Mouse (Mus musculus): Measurements from ENCODE around the gene Rmi1.
A peak's percentile ranks its signal among the peaks of the same experiment; 100 is the strongest.

DNA sequence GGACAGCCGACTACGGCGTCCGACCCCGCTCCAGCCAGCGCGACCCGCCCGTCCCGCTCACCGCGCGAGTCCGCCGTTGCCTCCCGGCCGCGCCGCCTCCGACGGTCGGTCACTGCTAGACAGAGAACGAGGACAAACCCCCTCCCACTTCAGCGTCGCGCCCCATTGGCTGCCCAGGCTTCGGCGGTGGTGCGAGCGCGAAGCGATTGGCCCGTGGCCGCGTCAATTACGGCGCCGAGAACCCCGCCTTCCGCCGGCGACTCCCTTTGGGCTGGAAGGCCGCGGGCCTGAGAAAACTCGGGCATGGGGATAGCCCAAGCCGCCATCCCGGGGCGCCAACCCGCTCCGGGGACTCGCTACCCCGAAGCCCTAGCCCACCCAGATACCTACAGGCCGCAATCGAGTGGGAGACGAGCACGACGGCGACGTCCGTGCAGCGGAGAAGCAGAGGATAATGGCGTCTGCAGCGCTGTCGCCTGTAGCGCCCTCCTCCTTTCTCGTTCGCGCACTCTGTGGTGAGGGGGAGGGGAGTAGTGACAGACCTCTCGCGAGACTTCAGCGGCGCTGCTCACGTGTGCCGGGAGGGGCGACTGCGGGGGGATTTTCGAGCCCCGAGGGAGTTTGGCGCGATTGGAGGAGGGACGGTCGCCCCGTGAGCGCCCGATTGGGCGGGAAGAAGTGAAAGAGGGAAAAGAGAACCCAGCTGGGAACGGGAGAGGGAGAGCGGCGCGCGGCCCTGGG, at the start of gene Rmi1:
- TF ChIP-seq CTCF (IDR thresholded peaks at IDR 0.05; ENCODE audit: extremely low read depth, insufficient read depth, insufficient read length, insufficient replicate concordance) (no peak), POLR2A (IDR thresholded peaks at IDR 0.05; ENCODE audit: low read depth, low read length) (peak; percentile 98)

All from spleen, adult 2 months (tissue).